Mouse (Mus musculus) CH12.LX (cell line): ENCODE measurements around the gene Pde1b.

Experiments used
- BHLHE40 ChIP-seq: IDR thresholded peaks from 2 replicates; pipeline ENCODE4 v1.6.1; 2011; ENCODE audit warnings: mild to moderate bottlenecking, low read depth, low read length, improper control_type of control experiment
- CTCF ChIP-seq, 2 experiments: IDR thresholded peaks in 1 of 2; conservative IDR thresholded peaks in 1 of 2; 2 replicates each; pipeline ENCODE4 v1.5.1; 2011 to 2012; ENCODE audit warnings: low read depth in 2 of 2, low read length in 2 of 2, improper control_type of control experiment in 1 of 2, inconsistent platforms in 1 of 2, mild to moderate bottlenecking in 1 of 2, moderate library complexity in 1 of 2
- EP300 ChIP-seq: IDR thresholded peaks from 2 replicates; pipeline ENCODE4 v1.6.1; 2011; ENCODE audit warnings: low read length, improper control_type of control experiment
- NRF1 ChIP-seq: IDR thresholded peaks from 2 replicates; pipeline ENCODE4 v1.6.1; 2014; ENCODE audit warnings: low read depth, mild to moderate bottlenecking, inconsistent platforms, low read length, improper control_type of control experiment, moderate library complexity
- RCOR1 ChIP-seq: conservative IDR thresholded peaks from 2 replicates; pipeline ENCODE4 v1.6.1; 2012; ENCODE audit warnings: low read depth, mild to moderate bottlenecking, inconsistent platforms, low read length, improper control_type of control experiment
- TCF12 ChIP-seq: IDR thresholded peaks from 2 replicates; pipeline ENCODE4 v1.6.1; 2014; ENCODE audit warnings: low read depth, mild to moderate bottlenecking, inconsistent platforms, low read length, improper control_type of control experiment
- USF1 ChIP-seq: IDR thresholded peaks from 2 replicates; pipeline ENCODE4 v1.6.1; 2014; ENCODE audit warnings: low read depth, mild to moderate bottlenecking, inconsistent platforms, low read length, improper control_type of control experiment

- TF ChIP-seq EP300, result no peak
- TF ChIP-seq NRF1, result no peak
- no peak for TF ChIP-seq CTCF (conservative IDR thresholded peaks at IDR 0.05 in 1 of 2, IDR thresholded peaks at IDR 0.05 in 1 of 2; ENCODE audit: low read depth in 2 of 2, low read length in 2 of 2)
- TF ChIP-seq USF1, result no peak
- no peak for TF ChIP-seq BHLHE40
- TF ChIP-seq TCF12, result no peak
- no peak for TF ChIP-seq RCOR1
Observed at GRCm38 (mm10) chr15:103488336-103488735, 14.5 kb upstream of the Pde1b start.
